Mouse (Mus musculus): ENCODE measurements around the gene Nt5c2. TPM values are rescaled to one million over a fixed set of nuclear protein-coding genes. Genes with fewer than 3 reads are reported as not detected.

The Nt5c2 gene
- total RNA-seq, 1 experiment from 2014 or later, result 79.8 TPM

GRCm38 (mm10) chr19:46885365-46885764, 129.6 kb downstream of the Nt5c2 start:
- no peak for DNase-seq

GRCm38 (mm10) chr19:46879876-46880275, 135.1 kb downstream of the Nt5c2 start:
- DNase-seq, result no peak

GRCm38 (mm10) chr19:46878346-46878745, 136.6 kb downstream of the Nt5c2 start:
- DNase-seq, result peak; percentile 83

- DNase-seq, result peak; percentile 70
These were observed 137.1 kb downstream of the Nt5c2 start for GRCm38 (mm10) chr19:46877886-46878285.

DNA sequence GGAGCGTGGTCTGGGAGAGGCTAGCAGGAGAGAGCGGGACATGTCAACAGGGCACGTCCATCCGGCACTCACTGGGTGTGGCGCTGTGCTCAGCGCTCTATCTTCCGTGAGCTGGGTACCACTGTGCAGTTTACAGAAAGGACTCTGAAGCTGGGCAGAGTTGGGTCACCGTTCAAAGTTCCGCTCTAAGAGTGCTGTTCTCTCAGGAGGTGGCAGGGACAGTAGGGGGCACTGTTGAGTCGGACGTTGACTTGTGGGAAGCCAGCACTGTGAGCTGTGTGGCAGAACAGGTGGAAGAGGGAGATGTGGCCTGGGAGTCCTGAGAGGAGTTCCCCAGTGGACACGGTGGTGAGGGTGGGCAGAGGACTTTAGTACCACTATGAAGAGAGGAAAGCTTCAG, 139.2 kb downstream of the Nt5c2 start:
- DNase-seq, result peak; percentile 94

GRCm38 (mm10) chr19:46873924-46874323, 141.0 kb downstream of the Nt5c2 start:
- DNase-seq, result peak; percentile 58

DNA sequence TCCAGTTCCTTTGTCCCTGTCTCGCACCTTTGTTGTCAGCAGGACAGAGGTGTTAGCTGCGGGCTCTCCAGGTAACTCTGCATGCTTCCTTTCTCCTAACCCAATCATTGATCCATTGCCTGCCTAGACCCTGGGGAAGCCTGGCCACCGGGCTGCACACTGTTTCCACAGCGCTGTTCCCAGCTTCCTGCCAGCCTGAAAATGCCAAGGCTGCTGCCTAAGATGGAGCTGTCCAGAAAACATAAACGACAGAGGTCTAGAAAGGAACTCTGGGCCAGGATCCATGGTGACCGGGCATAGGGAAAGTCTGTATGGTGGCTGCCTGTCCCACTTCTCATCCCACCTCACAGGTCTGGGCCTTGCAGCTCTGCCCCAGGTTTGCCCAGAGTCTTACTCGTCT, 143.3 kb downstream of the Nt5c2 start:
- peak; percentile 71 for DNase-seq

DNA sequence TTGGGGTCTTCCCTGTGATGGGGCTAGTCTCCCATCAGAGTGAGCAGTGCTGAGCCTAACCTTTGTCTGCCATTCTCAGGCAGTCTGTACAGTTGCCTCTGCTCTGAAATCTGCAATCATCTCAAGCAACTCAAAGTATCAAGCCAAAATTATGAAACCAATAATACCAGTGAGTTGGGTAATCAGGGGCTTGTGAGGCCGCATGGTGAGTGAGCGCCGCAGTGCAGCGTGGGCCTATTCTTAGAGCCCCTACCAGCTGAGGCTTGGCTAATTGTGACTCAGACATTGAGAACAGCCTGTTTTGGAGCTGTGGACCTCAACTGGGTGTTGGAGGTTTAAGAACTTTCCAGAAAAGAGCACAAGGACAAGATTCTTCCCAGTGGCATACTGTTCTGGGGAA, 143.9 kb downstream of the Nt5c2 start:
- DNase-seq, result peak; percentile 57

DNA sequence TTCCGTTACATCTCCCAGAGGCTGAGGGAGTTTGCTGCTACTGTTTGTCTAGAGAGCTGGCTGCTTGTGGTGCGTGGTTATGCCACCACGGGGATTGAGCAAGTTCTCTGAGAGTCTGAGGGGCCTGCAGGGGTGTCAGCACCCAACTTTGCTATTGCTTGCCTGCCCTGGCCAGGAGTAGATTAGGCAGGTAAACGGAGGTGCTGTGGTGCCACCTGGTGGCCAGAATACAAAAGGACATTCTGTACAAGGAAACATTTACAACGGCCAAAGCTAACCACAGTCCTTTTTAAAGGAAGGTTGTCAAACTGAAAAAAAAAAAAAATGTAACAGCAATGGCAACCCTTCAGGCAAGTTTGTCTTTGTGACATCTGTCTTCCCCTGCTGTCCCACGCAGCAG, 145.4 kb downstream of the Nt5c2 start:
- DNase-seq, result peak; percentile 90

GRCm38 (mm10) chr19:46869049-46869448, 145.9 kb downstream of the Nt5c2 start:
- DNase-seq, result no peak

DNA sequence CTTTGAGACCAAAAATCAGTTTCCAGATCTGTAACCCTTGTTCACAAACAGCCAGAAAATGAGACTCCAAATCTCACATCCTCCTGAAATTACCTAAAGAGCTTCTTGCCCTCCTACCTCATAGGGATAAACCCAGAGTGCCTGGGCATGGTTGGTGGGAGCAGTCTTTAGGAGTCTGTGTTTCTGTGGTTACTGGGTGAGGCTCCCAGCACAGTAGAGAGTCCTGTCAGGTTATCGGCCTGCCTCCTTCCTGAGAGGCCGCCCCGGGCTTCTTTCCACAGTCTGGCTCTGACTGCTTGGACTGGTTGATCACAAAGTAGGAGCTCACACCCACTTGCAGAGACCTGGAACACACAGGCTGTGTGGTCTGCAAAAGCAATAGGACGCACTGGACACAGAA, 149.6 kb downstream of the Nt5c2 start:
- no peak for DNase-seq

- DNase-seq, result no peak
These were observed 150.1 kb downstream of the Nt5c2 start for GRCm38 (mm10) chr19:46864731-46865331.

DNA sequence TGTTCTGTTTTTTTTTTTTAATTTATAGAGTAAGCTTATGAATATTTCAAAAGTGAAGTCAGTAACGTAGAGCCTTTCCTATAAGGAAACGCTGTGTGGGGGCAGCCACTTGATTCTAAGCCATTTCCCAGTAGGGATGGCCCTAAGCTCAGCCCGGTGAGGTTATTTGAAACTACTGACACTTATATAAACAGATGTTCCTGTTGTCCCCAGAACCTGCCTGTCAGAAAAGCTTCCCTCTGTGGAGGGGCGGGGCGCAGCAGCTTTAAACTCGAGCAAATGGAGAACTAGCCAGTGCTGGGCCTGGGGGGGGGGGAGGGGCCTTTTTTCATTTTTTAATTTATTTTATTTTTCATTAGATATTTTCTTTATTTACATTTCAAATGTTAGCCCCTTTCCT, 150.9 kb downstream of the Nt5c2 start:
- no peak for DNase-seq

- DNase-seq, result peak; percentile 67
These were observed 151.6 kb downstream of the Nt5c2 start for GRCm38 (mm10) chr19:46863236-46863927.

DNA sequence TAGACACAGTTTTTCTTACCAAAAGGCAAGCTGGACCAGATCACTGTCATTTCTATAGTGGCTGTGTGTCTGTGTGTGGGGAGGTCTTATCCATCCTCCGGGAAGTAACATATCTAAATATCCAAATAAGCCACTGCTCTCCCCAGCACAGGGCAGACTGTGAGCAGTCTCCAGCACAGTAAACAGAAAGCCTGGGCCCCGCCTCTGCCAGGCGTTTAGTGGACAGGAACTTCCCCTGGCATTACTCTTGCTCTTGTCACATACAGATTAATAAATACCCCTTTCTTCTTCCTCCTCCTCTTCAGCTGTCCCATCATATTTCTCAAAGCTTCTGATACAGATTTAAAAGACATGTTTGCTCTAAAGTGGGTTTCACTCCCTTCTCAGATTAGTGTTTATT, 152.4 kb downstream of the Nt5c2 start:
- DNase-seq, result no peak

- no peak for DNase-seq
These were observed 156.8 kb downstream of the Nt5c2 start for GRCm38 (mm10) chr19:46858200-46858599.

DNA sequence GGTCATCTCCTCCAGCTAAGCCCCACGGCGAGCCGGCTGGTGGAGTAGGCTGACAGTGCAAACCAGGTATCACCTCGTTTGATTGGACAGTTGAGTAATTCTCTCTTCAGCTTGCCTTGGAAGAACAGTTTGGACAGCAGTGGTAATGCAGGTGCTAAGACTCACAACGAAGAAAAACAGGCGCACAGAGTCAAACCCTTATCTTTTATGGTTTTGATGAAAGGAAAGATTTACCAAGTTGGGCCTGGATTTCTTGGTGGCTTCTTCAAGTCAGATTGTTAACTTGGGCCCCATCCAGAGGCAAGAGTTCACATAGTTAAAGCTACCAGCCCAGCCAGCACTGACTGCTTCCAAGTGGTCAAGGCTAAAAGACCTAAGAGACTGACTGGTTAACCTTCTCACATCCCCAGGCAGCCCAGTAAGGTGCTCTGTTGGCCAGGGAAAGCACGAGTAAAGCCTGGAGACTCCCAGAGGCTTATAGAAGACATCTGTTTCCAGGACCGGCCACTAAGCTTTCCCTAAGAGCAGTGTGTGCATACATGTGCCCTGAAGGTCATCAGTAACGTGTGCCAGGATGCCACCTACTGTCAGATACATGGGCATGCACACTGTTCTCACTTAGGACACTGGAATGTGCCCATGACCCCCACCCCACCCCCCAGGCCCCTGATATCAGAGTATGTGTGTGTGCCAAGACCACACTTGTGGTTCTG, 157.5 kb downstream of the Nt5c2 start:
- peak; percentile 49 for DNase-seq

GRCm38 (mm10) chr19:46856780-46857179, 158.2 kb downstream of the Nt5c2 start:
- no peak for DNase-seq

DNA sequence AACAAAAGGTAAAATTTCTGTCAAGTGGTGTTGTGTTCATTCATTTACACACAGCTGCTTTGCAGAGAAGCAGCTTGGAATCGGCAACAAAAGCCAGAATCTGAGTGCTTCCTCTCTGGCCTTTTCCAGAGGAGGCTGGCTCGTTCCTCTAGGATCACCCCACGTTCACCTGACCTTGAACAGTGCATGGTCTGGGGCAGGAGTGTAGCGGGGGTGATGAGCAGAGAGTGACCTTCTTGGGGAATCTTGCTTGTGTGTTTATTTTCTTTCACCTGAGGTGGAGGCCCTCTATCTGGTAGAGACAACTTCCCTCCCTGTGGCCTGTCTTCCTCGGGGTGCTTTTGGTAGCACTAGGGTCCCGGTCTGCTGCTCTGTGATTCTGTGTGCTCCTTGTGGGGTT, 158.7 kb downstream of the Nt5c2 start:
- DNase-seq, result peak; percentile 32

DNA sequence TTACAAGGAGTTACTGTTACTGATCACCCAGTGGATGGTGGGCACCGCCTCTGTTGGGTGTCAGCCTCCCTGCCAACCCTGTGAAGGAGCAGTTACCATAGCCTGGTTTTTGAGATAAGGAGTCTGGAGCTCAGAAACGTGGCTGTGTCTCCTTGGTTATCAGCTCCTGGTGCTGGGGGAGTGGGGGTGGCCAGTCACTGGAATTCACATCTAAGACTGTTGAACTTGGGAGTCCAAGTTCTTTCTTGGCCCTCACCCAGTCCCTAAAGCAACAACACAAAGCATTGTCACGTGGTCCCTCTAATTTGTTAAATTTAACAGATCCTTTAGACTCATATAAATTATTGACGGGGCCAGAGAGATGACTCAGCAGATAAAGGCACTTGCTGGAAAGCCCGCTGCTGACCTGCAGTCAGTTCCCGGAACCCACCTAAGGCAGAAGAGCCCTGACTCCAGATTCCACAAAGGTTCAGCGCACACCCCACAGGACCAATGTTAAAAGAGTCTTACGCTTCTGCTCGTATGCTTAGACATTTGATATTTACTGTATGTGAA, 165.4 kb downstream of the Nt5c2 start:
- no peak for DNase-seq

DNA sequence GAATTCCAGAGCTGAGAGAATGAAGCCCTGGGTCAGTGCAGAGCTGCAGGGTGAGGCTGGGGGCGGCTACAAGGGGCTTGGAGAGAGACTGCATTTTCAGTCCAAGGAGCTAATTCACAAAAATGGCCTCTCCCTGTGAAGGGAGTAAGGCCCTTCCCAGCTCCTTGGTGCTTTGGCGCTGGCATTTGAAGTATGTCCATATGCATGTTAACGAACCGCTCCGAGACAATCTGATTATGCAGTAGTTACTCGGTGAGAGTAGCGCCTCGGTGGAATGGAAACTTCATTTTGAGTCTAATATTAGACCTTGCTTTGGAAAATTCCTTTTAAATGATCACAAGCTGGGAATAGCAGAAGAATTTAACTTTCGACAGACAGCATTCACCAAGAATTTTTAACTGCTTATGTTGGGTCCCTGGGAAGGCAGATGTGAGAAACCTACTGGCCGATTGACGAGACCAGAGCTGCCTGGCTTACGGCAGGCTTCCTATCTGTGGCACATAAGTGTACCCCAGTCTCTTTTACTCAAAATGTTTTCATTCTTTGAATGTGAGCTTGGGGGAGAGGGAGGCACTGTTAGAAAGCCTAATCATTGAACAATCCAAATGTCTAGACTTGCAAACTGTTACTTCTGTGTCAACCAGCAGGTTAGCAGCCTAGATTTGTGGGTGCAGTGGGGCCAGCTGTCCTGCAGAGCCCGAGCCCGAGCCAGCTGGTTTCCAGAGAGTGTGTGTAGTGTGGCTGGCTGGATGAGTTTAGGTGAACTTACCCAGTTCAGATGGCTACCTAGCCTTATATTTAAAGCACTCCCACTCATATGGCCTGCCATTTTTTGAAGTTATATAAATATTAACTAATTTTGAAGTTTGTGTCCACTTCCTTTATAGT, 166.3 kb downstream of the Nt5c2 start:
- no peak for DNase-seq

DNA sequence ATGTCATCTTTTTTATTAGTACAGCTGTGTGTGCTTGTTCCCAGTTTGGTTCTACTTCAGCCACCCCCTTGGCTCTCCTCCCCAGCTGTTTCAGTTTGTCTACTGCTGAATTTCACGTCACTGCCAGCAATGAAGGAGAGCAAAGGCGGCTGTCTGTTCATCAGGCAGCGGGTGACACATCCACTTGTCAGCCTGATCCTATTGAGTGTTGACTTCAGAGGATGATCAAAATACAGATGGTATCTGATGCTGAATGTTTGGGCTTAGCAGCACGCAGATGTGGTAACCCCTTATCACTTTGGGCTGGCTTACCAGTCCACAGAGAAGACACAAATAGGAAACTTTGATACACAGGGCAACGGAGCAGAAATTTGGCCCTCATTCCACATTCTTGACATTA, 168.5 kb downstream of the Nt5c2 start:
- DNase-seq, result no peak
